Mouse (Mus musculus) liver, postnatal 0 days (tissue): ENCODE results near the gene Pde4d. TPM values are rescaled to one million over a fixed set of nuclear protein-coding genes. Genes with fewer than 3 reads are reported as not detected.

ENCODE experiments used
- ATAC-seq: fragments of 200-750 bp; cut with Nextera tagmentation; 2 replicates; pipeline ENCODE4 v1.8.0; 2017; ENCODE audit warnings: mild to moderate bottlenecking, moderate library complexity
- DNase-seq: peaks from one replicate; pipeline ENCODE4 v3.0.0-alpha.2; 2016
- H3K27ac ChIP-seq: fragments of 300-500 bp; sonication (generic); 2 replicates; pipeline ENCODE4 v1.5.1; 2014; ENCODE audit warnings: antibody characterized with exemption, moderate library complexity, mild to moderate bottlenecking, low read depth
- H3K27me3 ChIP-seq: fragments of 300-500 bp; sonication (generic); 2 replicates; pipeline ENCODE4 v1.6.1; 2014; ENCODE audit warnings: low read length, control low read depth, mixed read lengths; ENCODE audit not compliant: insufficient read depth
- H3K36me3 ChIP-seq: fragments of 300-500 bp; sonication (generic); replicated peaks from 2 replicates; pipeline ENCODE4 v1.6.1; 2014; ENCODE audit warnings: mild to moderate bottlenecking, control low read depth, low read length, moderate library complexity, mixed read lengths; ENCODE audit not compliant: insufficient read depth
- H3K4me1 ChIP-seq: fragments of 300-500 bp; sonication (generic); 2 replicates; pipeline ENCODE4 v1.6.1; 2014; ENCODE audit warnings: antibody characterized with exemption, mild to moderate bottlenecking, control low read depth; ENCODE audit not compliant: insufficient read depth
- H3K4me2 ChIP-seq: fragments of 300-500 bp; sonication (generic); 2 replicates; pipeline ENCODE4 v1.6.1; 2014; ENCODE audit warnings: low read depth, mild to moderate bottlenecking, low read length, moderate library complexity, mixed read lengths
- H3K4me3 ChIP-seq: fragments of 300-500 bp; sonication (generic); 2 replicates; pipeline ENCODE4 v1.5.1; 2014; ENCODE audit warnings: low read depth, low read length
- H3K9ac ChIP-seq: fragments of 300-500 bp; sonication (generic); replicated peaks from 2 replicates; pipeline ENCODE4 v1.6.1; 2014; ENCODE audit warnings: mild to moderate bottlenecking, moderate library complexity
- H3K9me3 ChIP-seq: fragments of 300-500 bp; sonication (generic); 2 replicates; pipeline ENCODE4 v1.6.1; 2016; ENCODE audit warnings: mild to moderate bottlenecking, control low read depth, low read length, mixed read lengths
- CTCF ChIP-seq: sonication (generic); IDR thresholded peaks from 2 replicates; pipeline ENCODE4 v1.5.1; 2016; ENCODE audit warnings: antibody characterized with exemption, low read depth
- EP300 ChIP-seq: IDR thresholded peaks from 2 replicates; pipeline ENCODE4 v1.6.1; 2016; ENCODE audit warnings: antibody characterized with exemption, low read depth, mild to moderate bottlenecking
- WGBS: fragments of 180-500 bp; shearing (Covaris S2); extraction: QIAGEN DNeasy Blood & Tissue Kit; methylation state at CpG from one replicate; pipeline ENCODE4 v1.1.7; 2014; ENCODE audit not compliant: insufficient replicate concordance; 5-methylcytosine and 5-hydroxymethylcytosine counted together
- polyA plus RNA-seq: library from polyadenylated mRNA; unstranded; fragments of >200 nt; fragmentation: Nextera tagmentation; extraction: Ambion mirVana; gene quantifications from 2 replicates; pipeline ENCODE4 v1.2.1, GENCODE M21; 2015

Pde4d gene
- polyA plus RNA-seq, 1 experiment from 2014 or later: 6.1 TPM

- no peak overlapping the region for H3K27ac ChIP-seq
- no peaks in the 10 kb centered on the region for H3K36me3 ChIP-seq
- no peak for TF ChIP-seq EP300
- H3K27me3 ChIP-seq: no peaks in the 10 kb centered on the region
- no peak overlapping the region for H3K4me3 ChIP-seq
- no peak overlapping the region for H3K9ac ChIP-seq
- no peaks in the 10 kb centered on the region for H3K4me1 ChIP-seq
- no peak for ATAC-seq
- DNase-seq: no peak
- no peak overlapping the region for H3K4me2 ChIP-seq
- WGBS: 59% methylated on average over 2 of the region's 2 CpGs
- no peaks in the 10 kb centered on the region for H3K9me3 ChIP-seq
Measured at GRCm38 (mm10) chr13:108451122-108451521, 1.4 kb downstream of the Pde4d start.

- no peak for DNase-seq
- Histone ChIP-seq H3K27ac (no peak overlapping the region), H3K9me3 (no peaks in the 10 kb centered on the region), H3K4me2 (no peak overlapping the region), H3K9ac (no peak overlapping the region), H3K36me3 (no peaks in the 10 kb centered on the region), H3K27me3 (no peaks in the 10 kb centered on the region), H3K4me1 (no peaks in the 10 kb centered on the region), H3K4me3 (no peak overlapping the region)
- no peak for TF ChIP-seq EP300
- TF ChIP-seq CTCF: no peak
- no peak for ATAC-seq
- 48% methylated on average over 6 of the region's 6 CpGs for WGBS
Measured at GRCm38 (mm10) chr13:108453064-108453919, 3.5 kb downstream of the Pde4d start.

- Histone ChIP-seq H3K4me1 (no peaks in the 10 kb centered on the region), H3K4me2 (no peak overlapping the region), H3K9me3 (0 out of 2 replicates have a peak, but pooled peaks cover 3% of the 10 kb centered on the region), H3K9ac (no peak overlapping the region), H3K27ac (no peak overlapping the region), H3K27me3 (no peaks in the 10 kb centered on the region), H3K4me3 (no peak overlapping the region), H3K36me3 (no peaks in the 10 kb centered on the region)
- no peak for TF ChIP-seq EP300
- no peak for TF ChIP-seq CTCF
- no peak for DNase-seq
- ATAC-seq: peak; percentile 81
- WGBS: 56% methylated on average over 5 of the region's 5 CpGs
Measured at GRCm38 (mm10) chr13:108462518-108462917, 12.8 kb downstream of the Pde4d start.

GRCm38 (mm10) chr13:108465755-108466154, 16.0 kb downstream of the Pde4d start:
- DNase-seq (no peak), ATAC-seq (no peak)
- H3K36me3 ChIP-seq: no peaks in the 10 kb centered on the region
- no peaks in the 10 kb centered on the region for H3K4me1 ChIP-seq
- H3K9ac ChIP-seq: no peak overlapping the region
- no peak overlapping the region for H3K4me2 ChIP-seq
- no peaks in the 10 kb centered on the region for H3K9me3 ChIP-seq
- TF ChIP-seq EP300 (no peak), CTCF (no peak)
- H3K27me3 ChIP-seq: no peaks in the 10 kb centered on the region
- no peak overlapping the region for H3K4me3 ChIP-seq
- no peak overlapping the region for H3K27ac ChIP-seq

- Histone ChIP-seq H3K4me2 (no peak overlapping the region), H3K9me3 (no peaks in the 10 kb centered on the region), H3K27me3 (no peaks in the 10 kb centered on the region), H3K9ac (no peak overlapping the region), H3K4me1 (no peaks in the 10 kb centered on the region), H3K4me3 (no peak overlapping the region), H3K27ac (no peak overlapping the region), H3K36me3 (no peaks in the 10 kb centered on the region)
- ATAC-seq: no peak
- 61% methylated on average over 1 of the region's 1 CpGs for WGBS
- TF ChIP-seq CTCF: no peak
- no peak for TF ChIP-seq EP300
- no peak for DNase-seq
Measured at GRCm38 (mm10) chr13:108467046-108467445, 17.3 kb downstream of the Pde4d start.

GRCm38 (mm10) chr13:108480451-108480850, 30.7 kb downstream of the Pde4d start:
- no peaks in the 10 kb centered on the region for H3K27me3 ChIP-seq
- no peaks in the 10 kb centered on the region for H3K9me3 ChIP-seq
- no peak overlapping the region for H3K4me2 ChIP-seq
- no peak overlapping the region for H3K4me3 ChIP-seq
- 79% methylated on average over 3 of the region's 3 CpGs for WGBS
- H3K4me1 ChIP-seq: no peaks in the 10 kb centered on the region
- H3K36me3 ChIP-seq: no peaks in the 10 kb centered on the region
- ATAC-seq (no peak), DNase-seq (no peak)
- no peak overlapping the region for H3K27ac ChIP-seq
- no peak overlapping the region for H3K9ac ChIP-seq
- no peak for TF ChIP-seq EP300
- TF ChIP-seq CTCF: no peak

GRCm38 (mm10) chr13:108485036-108485435, 35.3 kb downstream of the Pde4d start:
- H3K9me3 ChIP-seq: no peaks in the 10 kb centered on the region
- 69% methylated on average over 6 of the region's 6 CpGs for WGBS
- ATAC-seq: no peak
- no peaks in the 10 kb centered on the region for H3K27me3 ChIP-seq
- TF ChIP-seq EP300 (no peak), CTCF (no peak)
- H3K27ac ChIP-seq: no peak overlapping the region
- H3K4me1 ChIP-seq: no peaks in the 10 kb centered on the region
- no peak overlapping the region for H3K4me3 ChIP-seq
- H3K9ac ChIP-seq: no peak overlapping the region
- H3K4me2 ChIP-seq: no peak overlapping the region
- no peaks in the 10 kb centered on the region for H3K36me3 ChIP-seq
- no peak for DNase-seq
